Mouse (Mus musculus) urinary bladder, adult 18-20 months (tissue): Measurements from ENCODE around the gene Borcs7.
A peak's percentile ranks its signal among the peaks of the same experiment; 100 is the strongest.

Source experiments
- DNase-seq, 2 experiments: peaks; one replicate each; pipeline ENCODE4 v3.0.0; 2022; ENCODE audit warnings: low spot score in 2 of 2, mixed read lengths in 2 of 2

Borcs7 gene

DNA sequence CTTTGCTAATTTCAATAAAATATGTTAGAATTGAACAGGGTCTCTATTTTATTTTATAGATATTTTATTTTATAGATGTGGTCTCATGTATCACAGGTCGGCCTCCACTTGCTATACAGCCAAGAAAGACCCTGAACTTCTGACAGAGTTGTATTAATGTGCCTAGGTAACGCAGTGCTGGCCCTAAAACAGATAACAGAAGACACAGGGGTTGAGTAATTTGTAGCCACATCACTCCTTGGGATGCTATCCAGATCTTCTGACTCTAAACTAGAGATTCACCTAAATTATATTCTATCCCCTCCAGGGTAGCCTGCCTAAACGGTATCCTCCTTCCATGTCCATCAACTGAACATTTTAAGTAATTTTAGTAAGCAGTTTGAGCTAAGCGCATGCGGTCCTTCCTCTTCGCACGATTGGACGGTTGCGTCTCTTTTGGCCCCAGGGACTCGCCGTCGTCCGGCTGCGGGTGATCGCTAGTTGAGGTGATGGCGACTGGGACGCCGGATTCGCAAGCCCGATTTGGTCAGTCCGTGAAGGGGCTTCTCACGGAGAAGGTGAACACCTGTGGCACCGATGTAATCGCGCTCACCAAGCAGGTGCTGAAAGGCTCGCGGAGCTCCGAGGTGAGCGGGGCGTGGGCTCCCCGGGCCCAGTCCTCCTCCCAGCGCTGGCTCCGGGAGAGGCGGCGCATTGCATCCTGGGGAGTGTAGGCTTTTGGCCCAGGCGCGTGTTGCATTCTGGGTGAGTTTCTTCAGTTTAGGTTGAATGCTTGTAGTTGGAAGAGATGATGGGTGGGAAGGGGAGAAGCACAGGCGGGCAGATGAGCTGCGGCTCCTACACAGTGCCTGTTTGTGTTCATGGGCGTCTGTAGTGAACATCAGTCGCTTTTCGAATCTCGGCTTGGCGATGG, at the start of gene Borcs7:
Borcs7 (plus strand) TSS at position 447 of the 913 bp plus-strand sequence.
- DNase-seq: peak; percentile 83 to 89

DNA sequence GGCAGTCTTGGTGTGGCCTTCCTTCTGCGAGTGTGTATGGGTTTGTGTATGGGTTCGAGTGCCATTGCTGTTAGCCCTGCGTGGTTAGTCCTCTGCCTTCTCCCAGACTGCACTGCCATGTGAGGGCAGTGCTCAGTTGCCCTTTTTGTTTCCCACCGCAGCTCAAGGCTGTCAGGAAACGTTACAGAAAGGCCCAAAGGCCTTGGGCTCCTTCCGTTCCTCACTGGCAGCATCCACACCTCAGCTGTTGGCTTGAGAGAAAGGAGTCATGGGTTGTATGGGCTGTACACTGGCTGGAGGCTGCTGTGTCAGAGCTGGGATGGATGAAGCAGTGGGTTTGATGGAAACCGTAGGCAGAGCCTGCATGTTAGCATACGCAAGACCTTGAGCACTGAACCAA, 48.9 kb upstream of the Borcs7 start:
- DNase-seq: no peak

DNA sequence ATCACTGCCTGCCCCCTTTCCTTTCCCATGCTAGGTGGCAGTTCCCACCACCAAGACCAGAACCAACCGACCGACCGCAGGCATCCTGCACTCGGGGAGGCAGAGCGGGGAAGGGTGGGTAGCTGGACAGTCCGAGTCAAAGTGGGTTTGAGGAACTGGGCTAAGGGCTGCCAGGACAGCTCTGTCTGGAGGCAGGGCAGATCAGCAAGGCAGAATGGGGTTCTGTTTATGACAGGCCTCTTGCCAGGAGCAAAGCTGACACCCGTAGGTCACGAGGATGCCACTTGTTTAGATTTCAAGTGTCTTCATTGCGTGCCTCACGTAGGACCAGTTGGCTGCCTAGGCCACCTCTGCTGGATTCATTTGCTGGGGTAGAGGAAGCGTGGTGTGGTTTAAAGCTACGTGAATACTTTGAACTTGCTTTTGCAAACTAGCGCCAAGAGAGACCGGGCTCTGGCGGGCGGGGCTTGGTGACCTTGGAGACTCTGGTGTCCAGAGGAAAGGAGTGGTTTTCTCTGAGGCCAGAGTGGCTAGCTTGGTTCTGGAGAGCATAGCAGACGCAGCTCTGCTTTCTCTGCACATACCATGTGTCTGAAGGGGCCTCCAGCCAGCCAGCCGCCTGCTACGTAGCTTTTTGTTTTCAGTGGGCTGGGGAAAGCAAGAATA, 48.2 kb upstream of the Borcs7 start:
- peak; percentile 49 to 66 for DNase-seq

DNA sequence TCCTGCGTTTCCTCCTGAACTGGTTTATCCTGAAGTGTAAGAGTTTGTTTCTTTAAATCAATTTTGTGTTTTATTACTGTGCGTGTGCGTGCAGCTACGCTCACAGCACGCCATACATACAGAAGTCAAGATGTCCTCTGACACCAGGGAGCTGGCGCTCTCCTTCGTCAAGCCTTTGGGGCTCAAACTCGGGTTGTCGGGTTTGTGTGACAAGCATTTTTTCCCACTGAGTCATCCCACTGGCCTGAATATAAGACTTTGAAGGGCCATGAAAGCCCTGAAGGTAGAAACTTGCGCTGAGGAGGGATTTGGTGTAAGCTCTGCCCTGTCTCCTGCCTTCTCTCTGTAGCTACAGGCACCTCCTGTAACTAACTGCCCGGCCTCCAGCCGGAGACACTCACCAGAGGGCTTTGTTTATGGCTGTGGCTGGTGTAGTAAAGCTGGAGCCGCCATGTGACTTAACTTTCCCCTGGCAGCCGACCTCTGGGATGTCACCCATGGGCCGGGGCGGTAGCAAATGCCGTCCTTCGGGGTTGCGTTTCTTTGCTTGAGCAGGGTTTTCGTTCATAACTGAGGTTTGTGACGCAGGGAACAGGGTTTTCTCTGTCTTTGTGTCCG, 47.5 kb upstream of the Borcs7 start:
- no peak for DNase-seq

DNA sequence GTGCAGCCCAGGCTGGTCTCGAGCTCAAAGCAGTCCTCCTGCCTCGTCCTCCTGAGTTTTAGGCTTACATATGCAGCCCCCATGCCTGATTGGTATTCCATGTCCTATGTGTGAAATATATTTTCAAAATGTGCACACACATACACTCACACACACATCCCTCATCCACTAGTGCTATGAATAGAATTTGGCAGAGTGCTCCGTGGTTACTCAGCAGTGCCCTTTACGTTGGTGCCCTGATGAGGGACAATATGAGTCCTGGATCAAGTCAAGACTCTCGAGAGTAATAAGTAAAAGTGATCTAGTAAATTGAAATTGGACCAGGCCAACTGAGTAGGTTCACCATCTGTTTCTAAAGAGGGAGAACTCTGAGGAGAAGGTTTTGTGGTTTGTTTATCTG, 46.5 kb upstream of the Borcs7 start:
- DNase-seq: no peak

DNA sequence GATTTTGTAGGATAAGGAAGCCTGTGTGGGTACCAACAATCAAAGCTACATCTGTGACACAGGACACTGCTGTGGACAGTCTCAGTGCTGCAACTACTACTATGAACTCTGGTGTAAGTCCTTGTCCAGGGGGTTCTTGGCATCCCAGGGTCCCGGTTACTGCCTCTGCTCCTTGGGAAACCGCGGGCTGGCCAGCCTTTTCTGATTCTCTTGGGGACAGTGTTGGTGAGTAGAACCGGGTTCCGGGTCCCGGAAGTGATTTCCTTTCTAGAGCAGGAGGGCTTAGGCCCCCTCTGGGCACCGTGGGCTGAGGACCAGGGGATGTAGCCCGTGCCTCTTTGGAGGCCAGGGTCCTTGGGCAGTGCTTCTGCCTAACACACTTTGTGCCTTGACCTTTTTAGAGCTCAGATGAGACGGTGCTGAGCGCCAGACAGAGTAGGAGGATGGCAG, 45.3 kb upstream of the Borcs7 start:
- DNase-seq: no peak

DNA sequence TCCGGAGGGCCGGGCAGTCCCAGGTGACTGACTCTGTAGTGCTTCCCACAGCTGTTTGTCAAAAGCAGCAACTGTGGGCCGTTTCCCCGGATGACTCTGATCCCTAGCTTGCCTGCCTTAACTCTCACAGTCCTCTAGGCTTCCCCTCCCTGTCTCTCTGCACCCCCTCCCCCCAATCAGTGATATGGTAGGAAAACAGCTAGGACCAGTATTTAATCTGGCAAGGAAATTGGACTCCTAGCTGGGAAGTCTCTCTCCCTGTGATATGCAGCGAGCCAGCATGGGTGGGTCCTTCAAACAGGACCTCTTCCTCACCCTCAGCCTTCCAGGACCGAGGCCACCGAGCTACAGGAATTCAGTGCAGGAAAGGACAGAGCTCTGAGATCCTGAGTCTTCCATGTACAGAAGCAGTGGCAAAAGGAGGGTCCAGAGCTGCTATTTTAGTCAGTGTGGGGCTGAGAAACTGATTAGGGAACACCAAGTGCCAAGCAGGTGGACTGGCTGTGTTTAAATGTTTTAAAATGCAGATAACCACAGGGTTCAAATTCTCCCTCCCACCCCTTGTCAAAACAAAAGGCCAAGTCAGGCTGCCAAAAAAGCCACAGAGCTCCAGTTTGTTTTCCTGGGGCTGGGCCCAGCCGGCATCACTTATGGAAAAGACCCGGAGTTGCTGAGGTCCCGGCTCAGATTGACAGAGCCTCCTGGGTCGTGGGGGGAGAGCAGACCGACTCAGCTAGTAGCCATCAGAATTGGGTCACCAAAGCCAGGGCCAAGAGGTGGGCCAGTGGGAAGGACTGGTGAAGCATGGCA, 44.7 kb upstream of the Borcs7 start:
- no peak for DNase-seq

DNA sequence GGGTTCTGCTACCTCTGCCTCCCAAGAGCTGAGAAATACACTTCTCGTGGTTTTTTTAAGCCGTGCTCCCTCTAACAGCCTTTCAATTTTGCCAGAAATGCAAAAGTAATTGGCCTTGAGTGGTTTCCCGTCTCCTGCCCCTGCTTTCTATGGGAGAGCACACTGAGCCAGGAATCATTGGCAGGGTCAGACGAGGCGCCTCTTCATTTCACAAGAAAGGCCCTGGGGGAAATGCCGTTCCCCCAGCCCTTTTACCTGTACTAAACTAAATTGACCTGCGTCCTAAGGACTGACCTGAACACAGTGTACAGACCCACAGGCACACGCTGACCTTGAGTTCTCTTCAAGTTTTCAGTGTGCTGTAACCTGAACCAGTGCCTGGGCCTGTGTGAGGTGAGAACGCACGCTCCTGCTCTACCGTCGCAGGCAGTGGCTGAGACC, 43.6 kb upstream of the Borcs7 start:
- DNase-seq: no peak

DNA sequence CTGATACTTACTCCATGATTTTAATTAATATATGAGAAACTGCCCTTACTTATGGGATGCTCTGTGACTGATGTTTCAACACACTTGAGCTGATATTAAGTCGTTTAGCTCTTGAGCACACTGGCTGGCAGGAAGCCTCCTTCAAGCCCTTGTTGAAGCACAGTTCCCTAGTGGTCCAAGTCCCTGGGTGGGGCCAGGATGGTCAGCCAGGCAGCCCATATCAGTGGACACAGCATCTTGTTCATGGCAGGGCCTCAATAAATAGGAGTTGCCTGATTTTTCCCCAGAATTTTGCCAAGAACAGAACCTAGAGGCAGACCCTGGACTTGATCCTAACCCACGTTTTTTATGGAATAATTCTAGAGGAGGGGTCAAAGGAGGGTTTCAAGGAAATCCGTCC, 42.5 kb upstream of the Borcs7 start:
- peak in 1 of 2 experiments; percentile 40 for DNase-seq

DNA sequence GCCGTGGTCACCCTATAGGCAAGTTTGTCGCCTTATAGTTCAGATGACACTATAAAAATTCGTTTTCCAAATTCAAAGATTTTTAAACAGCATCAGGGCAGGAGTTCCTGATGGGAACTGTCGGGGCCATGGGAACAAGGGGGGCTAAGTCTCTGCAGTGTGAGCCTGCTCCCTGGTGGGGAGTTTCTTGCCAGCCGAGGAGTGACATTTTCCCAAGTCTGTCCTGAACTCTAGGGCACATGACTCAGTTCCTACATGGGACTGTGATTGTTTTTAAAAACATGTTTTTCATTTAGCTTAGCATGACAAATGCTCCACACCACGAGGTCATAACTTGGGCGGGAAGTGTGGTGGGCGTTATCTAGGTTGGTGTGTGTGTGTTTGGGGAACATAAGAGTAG, 41.9 kb upstream of the Borcs7 start:
- no peak for DNase-seq

DNA sequence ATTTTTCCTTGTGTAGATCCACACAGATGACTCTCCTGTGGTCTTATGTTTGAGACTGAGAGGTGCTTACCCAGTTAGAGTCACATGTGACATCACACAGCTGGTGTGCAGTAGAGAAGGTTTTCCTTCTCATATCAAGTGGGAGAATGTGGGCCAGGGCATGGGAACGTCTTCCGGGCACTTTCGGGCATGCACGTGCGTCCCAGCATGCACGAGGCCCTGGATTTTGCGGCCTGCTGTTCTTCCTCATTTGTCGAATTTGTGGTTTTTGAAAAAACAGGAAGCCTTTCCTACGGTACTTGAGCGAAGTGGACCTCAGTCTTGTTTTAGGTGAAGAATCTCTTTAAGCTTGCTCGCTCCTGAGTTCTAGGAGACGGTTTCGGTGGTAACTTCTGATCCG, 41.1 kb upstream of the Borcs7 start:
- DNase-seq: no peak

DNA sequence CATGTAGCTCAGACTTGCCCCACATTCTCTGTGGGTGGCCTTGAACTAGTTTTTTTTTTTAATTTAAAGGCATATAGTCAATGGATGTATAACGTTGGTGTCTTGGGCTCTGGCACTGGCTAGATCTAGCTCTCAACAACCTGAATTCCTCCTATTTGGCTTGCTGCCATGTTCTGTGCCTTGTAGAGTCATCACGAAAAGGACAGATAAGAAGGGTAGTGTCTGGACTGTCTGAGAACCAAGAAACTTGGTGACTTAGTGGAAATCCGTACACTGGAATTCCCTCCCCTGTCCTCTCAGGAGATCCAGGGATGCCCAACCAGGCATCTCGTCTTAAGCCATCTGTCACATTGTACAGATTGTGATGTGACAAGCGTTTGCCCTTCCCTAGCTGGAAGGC, 36.5 kb upstream of the Borcs7 start:
- DNase-seq: no peak

DNA sequence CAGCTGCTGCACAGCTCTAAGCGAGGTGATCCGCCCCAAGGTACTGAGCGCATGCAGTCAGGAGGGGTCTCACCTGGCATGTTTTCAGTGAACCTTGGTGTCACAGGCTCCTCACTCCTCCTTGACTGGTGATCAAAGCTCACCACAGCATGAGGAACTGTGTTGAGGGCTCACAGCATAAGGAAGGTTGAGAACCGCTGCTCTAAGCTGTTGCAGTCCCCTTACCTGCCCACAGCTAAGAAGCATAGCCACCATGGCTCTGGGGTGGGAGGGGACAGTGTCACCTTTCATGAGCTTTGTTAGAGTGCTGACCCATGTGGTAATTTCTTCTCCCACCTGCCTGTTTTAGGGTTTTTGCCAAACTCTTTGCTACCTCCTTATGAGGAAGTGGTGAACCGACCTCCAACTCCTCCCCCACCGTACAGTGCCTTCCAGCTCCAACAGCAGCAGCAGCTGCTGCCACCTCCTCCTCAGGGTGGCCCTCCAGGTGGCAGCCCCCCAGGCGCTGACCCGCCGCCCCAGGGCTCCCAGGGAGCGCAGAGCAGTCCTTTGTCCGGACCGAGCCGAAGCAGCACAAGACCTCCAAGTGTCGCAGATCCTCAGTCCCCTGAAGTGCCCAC, 36.0 kb upstream of the Borcs7 start:
- no peak for DNase-seq

DNA sequence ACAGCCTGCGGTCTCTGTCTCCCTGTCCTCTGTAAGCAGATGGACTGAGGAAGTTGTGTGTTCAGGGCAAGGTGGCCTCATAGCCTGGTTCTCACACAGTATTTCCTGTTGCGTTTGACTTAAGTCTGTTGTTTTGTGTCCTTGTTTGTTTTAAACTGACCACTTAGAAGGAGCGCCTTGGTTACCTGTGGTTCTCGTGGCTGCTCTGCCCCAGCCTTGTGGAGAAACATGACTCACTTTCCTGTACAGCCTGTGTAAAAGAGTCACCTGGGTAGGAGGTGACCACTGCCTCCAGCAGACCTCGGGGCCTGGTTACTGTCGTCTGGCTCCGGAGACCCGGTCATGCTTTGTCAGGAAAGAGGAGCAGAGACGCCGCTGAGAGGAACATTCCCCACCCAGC, 34.1 kb upstream of the Borcs7 start:
- no peak for DNase-seq

DNA sequence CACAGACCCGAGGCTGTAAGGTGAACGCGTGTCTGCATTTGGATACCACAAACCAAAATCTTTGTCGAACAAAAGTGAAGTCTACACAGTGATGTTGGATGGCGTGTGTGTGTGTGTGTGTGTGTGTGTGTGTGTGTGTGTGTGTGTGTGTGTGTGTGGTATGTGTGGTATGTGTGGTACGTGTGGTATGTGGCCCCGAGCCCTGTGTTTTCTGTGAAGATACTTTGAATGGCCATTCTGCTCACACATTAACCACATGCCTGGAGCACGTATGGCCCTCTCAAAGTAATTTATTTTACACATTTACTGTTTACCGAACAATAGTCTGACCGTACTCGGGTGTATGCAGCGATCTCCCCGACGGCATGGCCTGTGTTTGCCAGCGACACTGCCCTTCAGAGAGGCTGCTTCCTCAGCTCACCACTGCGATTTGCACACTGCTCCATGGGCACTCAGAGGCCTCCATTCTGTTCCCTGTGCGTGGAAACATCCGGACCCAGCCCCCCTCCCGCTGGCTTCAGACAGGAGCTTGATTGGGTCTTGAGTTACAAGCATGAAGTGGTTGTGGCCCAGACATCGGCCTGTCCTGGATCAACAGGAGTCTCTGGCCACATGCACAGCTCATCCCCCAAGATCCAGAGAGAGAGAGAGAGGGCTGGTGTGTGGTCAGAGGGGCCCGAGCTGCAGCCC, 33.4 kb upstream of the Borcs7 start:
- DNase-seq: no peak

DNA sequence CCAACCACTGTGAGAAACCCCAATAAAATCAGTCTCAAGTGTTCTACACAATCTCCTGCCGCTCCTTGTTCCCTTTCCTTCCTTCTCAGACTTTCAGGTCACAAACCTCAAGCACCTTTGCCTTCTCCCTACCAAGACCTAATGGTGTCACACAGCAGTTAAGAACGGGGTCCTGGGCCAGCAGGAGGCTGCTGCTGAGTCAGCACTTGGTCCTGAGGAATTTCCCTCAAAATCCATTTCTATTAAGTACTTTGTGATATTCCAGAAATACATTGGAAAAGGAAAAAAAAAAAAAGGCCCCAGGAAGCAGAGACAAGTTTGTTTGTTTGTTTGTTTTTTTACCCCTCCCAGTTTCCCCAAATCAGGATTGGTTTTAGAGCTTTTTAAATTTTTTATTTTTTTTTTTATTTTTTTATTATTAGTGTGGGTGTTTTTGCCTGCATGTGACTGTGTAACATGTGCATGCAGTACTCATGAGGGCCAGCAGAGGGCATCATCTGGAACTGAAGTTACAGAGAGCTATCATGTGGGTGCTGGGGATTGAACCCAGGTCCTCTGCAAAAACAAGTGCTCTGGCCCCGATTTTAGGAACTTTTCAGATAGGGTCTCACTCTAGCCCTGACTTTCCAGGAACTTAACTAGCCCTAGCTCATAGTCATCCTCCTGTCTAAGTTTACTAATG, 32.2 kb upstream of the Borcs7 start:
- DNase-seq: no peak

DNA sequence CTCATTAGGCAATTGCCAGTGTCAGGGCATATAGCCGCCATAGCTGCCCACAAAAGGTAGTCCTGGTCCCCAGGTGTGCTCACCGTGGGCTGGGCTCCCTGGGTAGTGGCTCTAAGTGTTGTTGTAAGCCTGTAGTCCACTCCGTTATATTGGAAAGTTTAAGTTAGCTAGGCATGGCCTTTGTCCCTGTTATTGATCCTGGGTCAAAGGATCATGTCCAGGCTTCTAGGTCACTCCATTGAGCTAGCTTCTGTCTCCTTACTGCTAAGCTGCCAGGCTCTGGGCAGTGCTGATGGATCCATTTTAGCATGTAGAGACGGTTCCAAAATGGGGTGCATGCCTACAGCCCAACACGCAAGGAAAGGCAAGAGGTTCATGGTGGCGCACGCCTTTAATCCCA, 31.4 kb upstream of the Borcs7 start:
- no peak for DNase-seq

DNA sequence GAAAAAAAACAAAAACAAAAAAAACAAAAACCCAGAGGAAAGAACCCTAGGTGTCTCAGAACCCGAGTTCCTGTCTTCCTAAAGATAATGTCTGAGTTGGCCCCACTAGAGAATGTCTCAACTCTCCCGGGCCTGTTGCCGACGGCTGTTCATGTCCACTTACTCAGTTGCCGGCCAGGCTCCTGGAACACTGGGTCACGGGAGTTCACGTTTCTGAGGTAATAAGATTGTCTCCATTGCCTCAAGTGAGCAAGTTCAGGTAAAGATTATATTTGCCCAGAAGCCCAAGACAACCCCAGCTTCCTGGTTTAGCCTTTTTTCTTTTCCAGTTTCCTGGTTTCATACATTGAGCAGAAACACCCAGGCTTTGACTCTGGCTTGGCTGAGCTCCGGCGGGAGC, 30.9 kb upstream of the Borcs7 start:
- DNase-seq: no peak

DNA sequence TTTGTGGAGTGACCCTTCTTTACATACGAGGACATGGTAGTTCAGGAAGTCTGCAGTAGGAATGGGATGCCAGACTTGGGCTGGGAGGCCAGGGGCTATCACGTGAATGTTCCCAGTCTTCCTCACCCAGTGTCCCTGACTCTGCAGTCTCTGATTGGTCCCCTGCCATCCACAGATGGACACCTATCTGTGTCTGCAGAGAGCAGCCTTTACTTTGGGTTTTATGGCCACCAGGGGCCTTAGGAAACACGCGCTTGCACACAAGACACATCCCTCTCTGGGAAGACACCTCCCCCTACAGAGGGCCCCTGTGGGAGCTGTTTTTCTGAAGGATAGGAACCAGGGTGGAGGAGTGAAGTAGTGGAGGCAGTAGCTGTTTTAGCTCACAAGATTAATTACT, 28.2 kb upstream of the Borcs7 start:
- no peak for DNase-seq

DNA sequence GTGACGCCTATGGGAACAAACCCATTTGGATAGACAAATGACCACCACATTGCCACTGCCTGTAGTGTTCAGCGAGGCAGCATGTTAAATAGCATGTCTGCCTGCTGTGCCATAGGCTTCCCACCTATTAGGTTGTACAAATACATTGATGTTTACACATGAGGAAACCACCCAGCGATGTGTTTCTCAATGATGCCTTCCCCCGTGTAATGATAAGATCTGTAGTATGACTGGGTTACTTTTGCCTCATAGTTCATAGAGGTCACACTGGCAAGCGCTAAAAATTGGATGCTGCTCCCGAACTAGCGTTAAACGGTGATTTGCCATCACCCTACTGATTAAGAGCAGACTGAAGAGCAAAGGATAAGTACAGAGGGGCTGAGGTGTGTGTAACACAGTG, 27.5 kb upstream of the Borcs7 start:
- no peak for DNase-seq
